Mouse (Mus musculus): Measurements from ENCODE around the gene Creb3l1.

The Creb3l1 gene

GRCm38 (mm10) chr2:91964610-91965204 lies 59.6 kb downstream of the Creb3l1 start:
- peak; percentile 34 for DNase-seq (ENCODE audit: low read depth, low spot score)

DNA sequence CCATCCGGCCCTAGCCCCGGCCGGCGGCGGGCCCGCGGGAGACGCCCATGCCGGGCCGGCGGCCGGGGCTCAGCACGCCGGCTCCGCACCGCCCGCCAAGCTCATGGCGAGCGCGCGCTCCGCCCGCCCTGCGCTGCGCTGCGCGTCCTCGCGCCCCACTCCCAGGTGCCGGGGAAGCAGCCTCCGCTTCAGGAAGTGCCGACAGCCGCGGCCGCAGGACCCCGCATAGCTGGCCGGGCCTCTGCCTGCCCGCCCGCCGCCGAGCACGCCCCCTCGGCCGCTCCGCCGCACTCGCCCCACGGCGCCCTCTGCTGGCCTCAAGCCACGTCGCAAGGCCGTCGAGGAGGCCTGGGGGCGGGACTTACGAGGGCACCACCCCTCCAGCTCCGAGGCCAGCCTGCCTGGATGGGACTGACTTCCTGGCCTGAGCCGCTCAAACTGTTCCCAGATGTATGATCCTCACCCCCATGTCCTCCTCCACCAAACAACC lies 60.8 kb downstream of the Creb3l1 start:
- peak; percentile 98 for DNase-seq (ENCODE audit: low read depth, low spot score)

- DNase-seq (ENCODE audit: low read depth, low spot score), result peak; percentile 56
Observed at GRCm38 (mm10) chr2:91962864-91963401, 61.4 kb downstream of the Creb3l1 start.

GRCm38 (mm10) chr2:91961901-91962761 lies 62.2 kb downstream of the Creb3l1 start:
- peak; percentile 80 for DNase-seq (ENCODE audit: low read depth, low spot score)

GRCm38 (mm10) chr2:91960459-91960858 lies 63.8 kb downstream of the Creb3l1 start:
- no peak for DNase-seq (ENCODE audit: low read depth, low spot score)

DNA sequence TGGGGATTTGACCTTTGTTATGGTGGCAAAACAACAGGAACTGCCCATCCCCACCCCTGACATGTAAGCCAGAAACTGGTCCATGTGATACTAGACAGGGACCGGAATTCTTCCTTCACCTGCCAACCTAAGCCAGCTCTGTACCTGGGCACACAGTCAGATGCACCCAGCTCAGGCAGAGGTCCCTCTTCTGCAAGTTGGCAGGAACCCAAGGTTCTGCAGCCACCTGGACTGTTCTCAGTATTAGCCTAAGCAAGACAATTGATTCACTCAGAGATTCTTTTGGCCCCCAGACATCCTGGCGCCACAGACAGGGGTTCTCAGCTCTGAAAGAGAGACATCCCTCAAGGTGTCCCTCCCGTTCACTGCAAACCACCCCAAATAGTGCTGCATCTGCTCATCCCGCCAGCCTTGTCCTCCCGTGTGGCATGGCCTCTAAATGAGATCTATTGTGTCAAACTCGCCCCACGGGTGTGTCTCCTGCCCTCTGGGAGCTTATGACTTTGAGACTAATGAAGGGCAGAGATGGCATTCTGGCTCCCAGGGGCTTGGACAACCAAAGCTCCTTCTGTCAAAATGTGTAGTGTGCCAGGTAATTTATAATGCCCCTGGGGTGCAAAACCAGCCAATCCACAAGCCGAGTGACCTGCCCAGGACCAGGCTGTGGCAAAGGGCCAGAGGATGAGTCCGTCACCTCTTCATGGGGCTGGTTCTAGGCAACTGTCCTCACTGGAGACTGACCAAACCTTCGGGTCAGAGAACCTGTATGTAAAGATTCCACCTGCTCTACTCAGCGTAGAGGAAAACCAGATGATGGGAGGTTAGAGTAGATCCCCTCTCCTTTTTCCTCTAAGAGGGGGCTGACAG lies 64.5 kb downstream of the Creb3l1 start:
- DNase-seq (ENCODE audit: low read depth, low spot score), result no peak

- DNase-seq (ENCODE audit: low read depth, low spot score), result peak; percentile 74
Observed at GRCm38 (mm10) chr2:91958701-91959457, 65.4 kb downstream of the Creb3l1 start.

GRCm38 (mm10) chr2:91958049-91958448 lies 66.3 kb downstream of the Creb3l1 start:
- no peak for DNase-seq (ENCODE audit: low read depth, low spot score)

- peak; percentile 90 for DNase-seq (ENCODE audit: low read depth, low spot score)
Observed at GRCm38 (mm10) chr2:91957096-91957495, 67.2 kb downstream of the Creb3l1 start.

GRCm38 (mm10) chr2:91955875-91956274 lies 68.4 kb downstream of the Creb3l1 start:
- no peak for DNase-seq (ENCODE audit: low read depth, low spot score)

DNA sequence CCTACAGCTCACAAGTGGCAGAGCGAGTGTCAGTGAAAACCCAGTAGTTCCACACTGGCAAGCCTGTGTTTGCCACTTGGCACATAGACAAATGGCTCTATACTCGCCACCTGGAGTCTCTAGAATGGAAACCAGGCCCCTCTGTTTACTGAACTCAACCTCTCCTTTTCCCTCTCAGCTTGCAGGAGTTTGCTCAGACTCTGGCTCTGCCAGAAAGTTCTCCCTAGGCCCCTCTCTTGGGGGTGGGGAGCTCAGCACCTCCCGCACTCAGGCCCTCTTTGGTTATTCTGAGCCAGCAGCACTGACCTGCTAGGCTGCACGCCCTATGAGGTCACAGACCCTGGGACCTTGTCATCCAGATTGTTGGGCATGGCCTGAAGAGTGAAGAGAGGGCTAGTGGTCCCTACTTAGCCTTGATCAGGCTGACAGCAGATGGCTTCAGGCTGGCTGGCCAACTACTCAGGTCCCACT lies 69.1 kb downstream of the Creb3l1 start:
- DNase-seq (ENCODE audit: low read depth, low spot score), result no peak

GRCm38 (mm10) chr2:91953825-91954224 lies 70.5 kb downstream of the Creb3l1 start:
- DNase-seq (ENCODE audit: low read depth, low spot score), result no peak

- peak; percentile 82 for DNase-seq (ENCODE audit: low read depth, low spot score)
Observed at GRCm38 (mm10) chr2:91950275-91951085, 73.8 kb downstream of the Creb3l1 start.

GRCm38 (mm10) chr2:91949411-91950274 lies 74.7 kb downstream of the Creb3l1 start:
- DNase-seq (ENCODE audit: low read depth, low spot score), result peak; percentile 25

- peak; percentile 36 for DNase-seq (ENCODE audit: low read depth, low spot score)
Observed at GRCm38 (mm10) chr2:91948792-91949241, 75.5 kb downstream of the Creb3l1 start.

- DNase-seq (ENCODE audit: low read depth, low spot score), result no peak
Observed at GRCm38 (mm10) chr2:91948151-91948509, 76.2 kb downstream of the Creb3l1 start.

GRCm38 (mm10) chr2:91947397-91948150 lies 76.7 kb downstream of the Creb3l1 start:
- DNase-seq (ENCODE audit: low read depth, low spot score), result peak; percentile 34

DNA sequence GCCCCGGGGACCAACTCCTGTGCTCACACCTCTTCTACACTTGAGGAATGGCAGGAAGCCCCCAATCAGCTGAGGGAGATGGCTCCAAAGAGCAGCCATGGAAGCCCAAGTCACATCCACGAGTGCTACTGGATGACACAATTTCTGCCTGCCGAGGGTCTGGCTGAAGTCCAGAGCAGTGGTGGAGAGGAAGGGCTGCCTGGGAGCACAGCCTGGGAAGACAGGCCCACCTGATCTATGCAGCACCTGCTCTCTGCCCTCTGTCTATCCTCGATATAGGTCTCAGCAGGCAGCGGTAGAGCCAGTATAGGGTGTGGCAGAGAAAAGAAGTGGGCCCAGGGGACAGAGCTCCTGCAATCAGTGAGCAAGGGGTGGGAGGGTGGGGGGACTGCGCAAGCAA lies 77.5 kb downstream of the Creb3l1 start:
- DNase-seq (ENCODE audit: low read depth, low spot score), result no peak
